Mouse (Mus musculus): ENCODE measurements at regions not wholly inside any gene's neighbourhood (a gene's known extent, or its start where the extent isn't known, plus 50 kb on each side); places are given as distances from the start of the nearest gene placed in this dataset.
A peak's percentile ranks its signal among the peaks of the same experiment; 100 is the strongest.
"Not testable (repeated sequence)": the region's sequence is repeated elsewhere in the genome, so short reads cannot be mapped to it uniquely, and the experiment has no call there.

DNA sequence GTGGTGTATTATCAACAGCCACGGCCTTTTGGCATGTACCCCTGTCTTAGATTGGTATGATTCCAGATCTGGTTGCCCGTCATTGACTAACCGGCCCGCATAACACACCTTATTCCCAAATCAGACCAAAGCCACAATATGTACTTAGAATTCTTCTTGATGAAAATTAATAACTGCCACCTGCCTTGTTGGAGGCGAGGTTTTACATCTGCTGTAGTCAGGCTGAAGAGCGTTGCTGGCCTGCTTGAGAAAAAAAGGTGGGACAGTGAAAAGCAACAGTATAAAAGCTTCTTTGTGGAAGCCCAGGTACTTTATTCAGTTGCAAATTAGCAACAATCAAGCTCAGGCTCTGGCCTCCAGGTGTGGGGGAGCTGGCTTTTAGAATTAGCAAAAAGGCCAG lies 223.6 kb upstream of the Car8 start:
- not testable (repeated sequence) for DNase-seq

DNA sequence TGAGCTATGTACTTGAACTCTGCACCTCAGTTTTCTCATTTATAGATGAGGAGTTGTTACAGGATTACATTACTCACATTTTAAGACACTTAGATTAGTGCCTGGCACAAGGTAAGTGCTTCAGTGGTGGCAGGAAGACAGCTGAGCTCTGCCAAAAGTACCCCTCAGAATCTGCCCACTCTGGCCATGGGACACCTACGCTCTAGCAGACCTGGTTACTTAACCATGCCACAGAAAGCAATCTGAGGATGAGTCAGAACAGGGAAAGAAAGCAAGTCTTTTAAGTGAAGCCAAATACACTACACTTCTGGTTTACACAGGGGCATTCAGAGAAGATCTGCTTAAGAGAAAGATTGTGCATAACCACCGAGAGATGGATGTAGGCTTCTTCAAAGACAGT lies 215.5 kb upstream of the Car8 start:
- DNase-seq = no peak

GRCm38 (mm10) chr4:8432393-8432792 lies 193.6 kb upstream of the Car8 start:
- peak; percentile 69 for DNase-seq

DNA sequence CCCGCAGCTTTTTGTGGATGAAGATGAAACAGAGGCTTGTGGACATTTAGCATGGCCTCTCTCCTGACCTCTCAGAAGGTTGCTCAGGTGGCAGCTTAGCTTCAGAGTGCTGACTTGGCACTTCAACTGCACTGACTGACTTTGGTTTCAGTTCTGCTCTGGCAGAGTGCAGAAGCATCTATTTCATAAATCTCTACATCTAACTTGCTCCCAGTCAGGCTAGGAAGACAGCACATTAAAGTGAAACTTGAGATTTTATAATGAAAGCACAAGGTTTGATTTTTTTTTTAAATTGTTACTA lies 192.1 kb upstream of the Car8 start:
- no peak for DNase-seq

DNA sequence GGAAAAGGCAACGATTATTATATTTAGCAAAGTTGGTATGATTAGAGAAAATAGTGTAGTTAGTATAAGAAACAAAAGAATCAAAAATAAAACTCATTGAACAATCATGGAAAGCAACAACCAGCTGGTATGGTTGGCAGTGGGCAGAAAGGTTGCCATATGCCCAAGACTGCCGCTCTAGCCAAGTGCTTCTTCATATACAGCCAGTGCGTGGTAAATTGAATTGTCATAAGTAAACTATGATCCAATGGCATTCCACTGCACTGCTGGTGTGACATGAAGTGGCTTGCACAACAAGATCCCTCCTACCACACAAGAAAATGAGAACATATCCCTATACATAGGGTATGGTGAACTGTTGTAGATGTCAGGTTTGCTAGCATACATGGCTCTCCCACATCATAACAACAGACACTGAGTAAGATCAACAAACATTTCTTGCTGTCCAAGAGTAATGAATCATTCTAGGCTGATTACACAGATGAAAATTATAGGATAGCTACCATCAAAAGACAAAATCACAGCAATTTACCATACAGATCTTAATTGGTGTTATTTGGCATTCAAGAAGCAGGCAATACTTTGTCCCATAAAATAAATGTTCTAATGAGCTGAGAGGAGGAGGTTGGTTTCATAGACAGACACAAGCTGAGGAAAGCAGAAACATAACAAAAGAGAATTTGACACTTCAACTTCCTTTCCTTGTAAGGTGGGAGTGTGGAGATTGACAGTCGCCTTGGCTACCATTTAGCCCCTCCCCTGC lies 191.6 kb upstream of the Car8 start:
- no peak for DNase-seq

DNA sequence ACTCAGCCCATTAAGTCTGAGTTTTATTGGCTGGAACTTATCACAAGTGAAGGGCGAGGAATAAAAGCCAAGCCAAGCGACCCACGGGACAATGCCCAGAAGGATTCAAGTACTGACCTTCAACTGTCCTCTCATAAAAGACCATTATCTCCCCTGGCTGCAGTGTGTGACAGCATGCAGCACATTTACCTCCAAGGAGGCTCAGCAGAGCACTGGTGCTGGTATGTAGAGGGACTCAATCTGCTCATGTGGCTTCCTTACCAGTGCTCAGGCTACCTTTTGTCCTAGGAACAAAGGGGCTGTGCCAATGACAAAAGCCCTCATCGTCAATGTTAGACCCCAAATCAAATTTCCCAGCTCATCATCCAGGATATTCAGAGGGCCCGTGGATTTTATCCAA lies 190.9 kb upstream of the Car8 start:
- DNase-seq = no peak

DNA sequence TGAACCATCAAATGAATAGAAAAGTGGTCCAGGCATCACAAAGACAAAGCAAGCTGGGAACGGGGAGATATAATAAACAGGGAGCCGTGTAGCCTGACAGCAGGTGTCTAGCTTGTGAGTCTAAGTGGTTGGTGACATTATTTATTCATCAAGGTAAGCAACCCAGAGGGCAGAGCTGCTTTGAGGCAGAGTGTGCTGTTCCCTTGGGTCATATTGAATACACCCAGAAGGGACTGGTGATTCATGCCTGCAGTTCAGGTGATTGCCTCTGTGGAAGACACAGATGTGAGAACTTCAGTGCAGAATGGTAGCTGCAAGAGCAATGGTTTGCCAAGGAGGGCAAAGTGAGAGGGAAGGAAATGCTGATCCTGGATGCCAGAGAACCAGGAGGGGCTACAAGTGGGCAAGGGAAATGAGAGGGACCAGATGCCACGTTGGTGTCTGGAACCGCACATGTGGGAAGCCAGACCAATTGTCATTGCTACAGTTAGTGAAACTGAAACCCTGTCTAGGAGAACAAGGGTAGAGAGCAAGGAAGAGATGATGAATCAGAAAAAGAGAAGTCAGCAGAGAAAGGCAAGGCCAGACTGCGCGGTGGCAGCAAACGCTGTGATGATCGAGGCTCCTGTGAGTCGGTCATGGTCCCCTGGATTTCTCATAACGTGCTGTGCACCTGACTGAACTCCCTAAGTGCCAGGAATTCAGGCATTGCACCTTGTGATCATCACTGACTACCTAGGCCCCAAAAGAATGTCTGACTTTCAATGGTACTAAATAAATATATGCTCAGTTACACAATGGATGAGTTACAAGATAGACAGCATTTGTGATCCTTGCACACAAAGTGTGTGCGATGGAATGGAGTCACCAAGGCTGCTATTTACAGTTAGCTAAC lies 190.0 kb upstream of the Car8 start:
- DNase-seq = no peak

GRCm38 (mm10) chr4:8427812-8428211 lies 189.0 kb upstream of the Car8 start:
- DNase-seq = no peak

DNA sequence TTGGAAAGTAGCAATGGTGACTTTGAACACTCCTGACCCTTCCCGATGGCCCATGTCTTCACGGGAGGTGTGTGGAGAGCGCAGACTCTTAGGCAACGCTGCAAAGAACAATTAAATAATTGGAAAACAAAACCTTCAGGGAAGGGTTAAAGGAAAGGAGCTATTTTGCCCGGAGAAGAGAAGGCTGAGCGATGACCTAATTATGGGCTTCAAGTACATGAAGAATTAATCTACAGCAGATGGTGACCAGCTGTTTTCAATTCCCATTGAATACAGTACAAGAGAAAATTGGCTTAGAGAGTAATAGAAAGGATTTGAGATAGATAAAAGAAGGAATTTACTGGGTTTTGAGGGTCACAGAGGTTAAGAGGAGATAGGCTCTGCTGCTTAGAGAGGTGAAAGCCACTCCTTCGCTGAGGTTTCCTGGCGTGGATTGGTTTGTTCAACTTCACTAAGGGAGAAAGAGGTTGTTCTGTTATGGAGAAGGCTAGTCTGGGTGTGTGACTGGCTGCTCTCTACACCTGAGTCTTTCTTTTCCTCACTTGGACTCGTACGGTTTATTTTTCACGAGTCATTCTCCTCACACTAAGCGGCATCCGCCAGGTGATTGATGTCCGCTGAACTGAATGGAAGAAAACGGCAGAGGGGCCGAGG lies 184.7 kb upstream of the Car8 start:
- peak; percentile 28 for DNase-seq

DNA sequence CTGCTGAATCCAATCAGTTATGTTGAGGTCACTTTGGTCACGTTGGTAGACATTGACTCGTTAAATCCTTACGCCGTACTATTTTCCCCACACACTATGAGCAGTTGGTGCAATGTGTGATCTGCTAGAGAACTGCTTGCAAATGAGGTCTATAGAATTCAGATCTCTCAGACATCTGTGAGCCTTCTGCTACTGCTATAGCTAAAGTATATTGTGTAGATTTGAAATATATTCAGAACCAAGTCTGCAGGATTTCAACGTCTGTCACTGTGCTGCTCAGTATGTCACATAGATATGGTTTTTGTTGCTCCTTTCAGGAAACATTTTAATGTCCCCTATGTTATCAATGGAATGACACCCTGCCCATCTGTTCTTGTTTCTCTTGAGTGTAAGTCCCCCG lies 182.4 kb upstream of the Car8 start:
- DNase-seq = no peak

- no peak for DNase-seq
Observed at GRCm38 (mm10) chr4:8418374-8419031, 179.7 kb upstream of the Car8 start.

DNA sequence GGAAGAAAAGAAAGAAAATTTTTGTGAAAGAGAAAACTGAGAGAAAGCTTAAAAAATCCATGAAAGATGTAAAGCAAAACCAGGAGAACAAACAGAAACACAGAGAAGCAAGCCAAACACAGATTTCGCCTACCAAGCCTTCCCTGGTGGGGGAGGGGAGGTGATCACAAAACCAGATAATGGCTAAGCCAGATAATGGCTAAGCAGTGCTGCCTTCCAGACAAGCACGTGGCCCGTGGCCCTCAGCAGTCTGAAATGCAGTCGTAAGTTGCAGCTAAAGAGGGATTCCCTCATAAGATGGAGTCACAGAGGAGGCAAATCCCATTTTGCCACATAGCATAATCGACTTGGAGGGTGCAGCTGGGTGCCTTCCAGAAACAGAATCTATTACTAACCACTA lies 179.0 kb upstream of the Car8 start:
- no peak for DNase-seq

GRCm38 (mm10) chr4:8413307-8413706 lies 174.5 kb upstream of the Car8 start:
- DNase-seq = no peak

DNA sequence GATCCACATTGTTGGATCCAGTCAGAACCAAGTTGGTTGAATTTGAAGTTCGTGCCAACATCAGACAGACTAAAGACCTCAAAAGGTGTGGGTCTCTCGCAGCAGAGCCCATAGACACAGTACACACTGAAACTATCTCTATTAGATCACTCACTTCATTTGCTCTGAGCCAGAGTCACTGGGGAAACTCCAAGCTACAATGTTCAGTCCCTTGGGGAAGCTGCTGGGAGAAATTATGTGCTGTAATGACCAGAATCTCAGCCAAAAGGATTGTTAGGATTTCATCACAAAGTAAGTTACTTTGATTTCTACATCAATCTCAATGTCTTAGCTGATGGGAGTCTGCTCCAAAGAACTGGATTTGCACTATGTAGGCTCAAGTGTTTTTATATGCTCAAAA lies 161.2 kb upstream of the Car8 start:
- no peak for DNase-seq

DNA sequence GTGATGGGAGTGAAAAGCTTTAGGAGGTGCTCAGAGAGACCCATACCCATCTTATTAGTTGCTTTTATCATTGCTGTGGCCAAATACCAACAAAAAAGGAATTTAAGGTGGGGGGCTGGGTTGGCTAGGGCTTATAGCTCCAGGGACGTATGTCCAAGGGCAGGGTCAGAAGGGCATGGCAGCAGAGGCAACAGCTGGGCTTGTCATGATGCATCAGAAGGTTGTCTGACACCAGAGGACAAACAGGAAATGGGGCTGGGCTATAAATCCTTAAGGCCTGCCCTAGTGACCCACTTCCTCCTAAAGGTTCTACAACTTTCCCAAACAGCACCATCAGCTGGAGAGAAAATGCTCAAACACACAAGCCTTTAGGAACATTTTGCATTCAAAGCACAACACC lies 160.6 kb upstream of the Car8 start:
- no peak for DNase-seq

- no peak for DNase-seq
Observed at GRCm38 (mm10) chr4:8398969-8399368, 160.1 kb upstream of the Car8 start.

GRCm38 (mm10) chr4:8383162-8383561 lies 144.3 kb upstream of the Car8 start:
- no peak for DNase-seq

DNA sequence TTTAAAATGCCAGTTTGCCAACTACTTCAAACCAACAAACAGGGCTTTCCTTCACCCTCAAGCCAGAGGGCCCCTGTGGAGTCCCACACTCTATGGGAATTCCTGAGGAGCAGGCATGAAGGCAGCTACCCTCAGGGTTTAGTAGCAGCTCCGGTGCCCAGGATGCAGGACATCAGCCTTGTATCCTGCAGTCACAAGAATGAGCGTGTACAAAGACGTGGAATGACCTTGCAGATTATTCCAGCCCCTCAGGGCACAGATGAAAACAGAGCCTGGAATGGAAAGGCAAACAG lies 143.2 kb upstream of the Car8 start:
- no peak for DNase-seq

GRCm38 (mm10) chr4:8381408-8382124 lies 142.7 kb upstream of the Car8 start:
- no peak for DNase-seq

GRCm38 (mm10) chr4:8380711-8381338 lies 142.0 kb upstream of the Car8 start:
- peak; percentile 88 for DNase-seq

GRCm38 (mm10) chr4:8374737-8375489 lies 136.1 kb upstream of the Car8 start:
- no peak for DNase-seq

- no peak for DNase-seq
Observed at GRCm38 (mm10) chr4:8374061-8374460, 135.2 kb upstream of the Car8 start.
